Mouse (Mus musculus) liver, embryonic 14.5 days (tissue): ENCODE results near the gene Calhm1.

ENCODE experiments used
- CTCF ChIP-seq: IDR thresholded peaks from 2 replicates; pipeline ENCODE4 v1.5.1; 2016; ENCODE audit warnings: antibody characterized with exemption, low read depth, control low read depth
- EP300 ChIP-seq: IDR thresholded peaks from 2 replicates; pipeline ENCODE4 v1.6.1; 2016; ENCODE audit warnings: antibody characterized with exemption, low read depth

DNA sequence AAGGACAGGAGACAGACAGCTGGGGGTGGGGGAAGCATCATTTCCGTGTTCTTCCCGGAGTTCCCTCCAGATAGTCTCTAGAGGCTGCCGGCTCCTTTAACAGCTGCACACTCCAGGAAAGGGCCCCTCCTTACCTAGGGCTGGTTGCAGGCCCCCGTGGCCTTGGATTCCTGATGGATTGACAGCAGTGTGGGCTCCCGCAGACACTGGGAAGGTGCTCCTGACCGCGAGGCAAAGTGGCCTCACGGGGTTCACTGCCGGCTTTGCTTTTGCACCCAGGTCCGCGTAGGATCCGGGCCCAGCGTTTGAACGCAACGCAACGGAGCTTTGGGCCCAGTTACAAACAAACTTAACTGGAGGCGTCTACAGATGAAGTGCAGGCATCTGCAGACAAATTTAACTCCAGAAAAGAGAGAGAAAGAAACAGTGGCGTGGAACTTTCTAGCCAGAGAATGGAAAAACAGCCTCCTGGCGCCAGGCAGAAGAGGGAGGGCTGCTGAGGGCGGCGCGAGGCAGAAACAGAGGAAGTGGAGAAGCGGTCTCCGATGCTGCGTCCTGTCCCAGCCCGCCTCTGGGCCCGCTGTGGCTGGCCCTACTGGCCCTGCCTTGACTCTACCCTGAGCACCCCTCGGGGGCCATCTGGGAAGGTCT is 6.2 kb downstream of the Calhm1 start, which contains the start of gene Calhm2:
- TF ChIP-seq CTCF, result no peak
- no peak for TF ChIP-seq EP300
